Mouse (Mus musculus): ENCODE data around the gene Csnk1g1. TPM values are rescaled to one million over a fixed set of nuclear protein-coding genes. Genes with fewer than 3 reads are reported as not detected.

Csnk1g1 gene
- total RNA-seq, 1 experiment, result 23.5 TPM

DNA sequence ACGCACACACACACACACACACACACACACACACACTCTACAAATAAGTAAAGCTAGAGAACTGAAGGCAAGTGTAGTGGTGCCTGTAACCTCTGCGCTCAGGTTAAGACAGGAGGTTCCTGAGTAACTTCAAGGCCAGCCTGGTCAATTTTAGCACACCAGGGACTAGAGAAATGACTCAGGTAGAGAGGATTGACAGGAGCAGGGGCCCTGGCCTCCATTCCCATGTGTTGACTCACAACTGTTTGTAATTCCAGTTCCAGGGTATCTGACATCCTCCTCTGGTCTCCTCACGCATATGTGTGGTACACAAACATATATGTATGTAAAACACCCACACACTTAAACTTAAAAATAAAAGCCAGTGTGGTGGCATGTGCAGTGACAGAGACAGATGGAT, 154.7 kb downstream of the Csnk1g1 start:
- in situ Hi-C loops (cut with MboI; ENCODE audit: low sequenced_read_pairs in 2 of 2, unreplicated experiment in 2 of 2), result no loop called here
- no peak for DNase-seq (ENCODE audit: low read depth, low spot score)
- Histone ChIP-seq H3K9ac (ENCODE audit: insufficient read depth, low read depth, low read length, poor library complexity, severe bottlenecking) (no peak overlapping the region), H3K4me1 (ENCODE audit: control insufficient read depth in 2 of 2, insufficient read depth in 2 of 2, low read length in 2 of 2, poor library complexity in 1 of 2) (peaks cover 0 to 3% of the 10 kb centered on the region in 2 experiments; a peak in 2 of 4 replicates), H3K27ac (ENCODE audit: insufficient read depth, low read depth, low read length, poor library complexity, severe bottlenecking) (no peak overlapping the region), H3K36me3 (ENCODE audit: control insufficient read depth, insufficient read depth, low read length, poor library complexity, severe bottlenecking) (peaks cover 40% of the 10 kb centered on the region), H3K4me3 (ENCODE audit: insufficient read depth in 1 of 2, low read depth in 1 of 2, low read length in 2 of 2, poor library complexity in 1 of 2, severe bottlenecking in 1 of 2) (no peak overlapping the region), H3K9me3 (ENCODE audit: control insufficient read depth, insufficient read depth, low read depth, low read length) (no peaks in the 10 kb centered on the region)
- TF ChIP-seq ZC3H11A (IDR thresholded peaks at IDR 0.05; ENCODE audit: borderline replicate concordance, low read depth, low read length) (no peak), ZNF384 (IDR thresholded peaks at IDR 0.05; ENCODE audit: low read depth, low read length) (no peak), HCFC1 (IDR thresholded peaks at IDR 0.05; ENCODE audit: borderline replicate concordance, insufficient read depth, low read length) (no peak), CHD2 (IDR thresholded peaks at IDR 0.05; ENCODE audit: low read depth, low read length) (no peak), MAFK (IDR thresholded peaks at IDR 0.05; ENCODE audit: insufficient read depth, low read depth, low read length) (no peak)

GRCm38 (mm10) chr9:66064316-66064715, 155.6 kb downstream of the Csnk1g1 start:
- no peak for DNase-seq (ENCODE audit: low read depth, low spot score)
- Histone ChIP-seq H3K27ac (ENCODE audit: insufficient read depth, low read depth, low read length, poor library complexity, severe bottlenecking) (peak overlapping the region; percentile 29; the same call in 1 of the 2 replicates), H3K36me3 (ENCODE audit: control insufficient read depth, insufficient read depth, low read length, poor library complexity, severe bottlenecking) (peaks cover 40% of the 10 kb centered on the region), H3K4me1 (ENCODE audit: control insufficient read depth in 2 of 2, insufficient read depth in 2 of 2, low read length in 2 of 2, poor library complexity in 1 of 2) (peaks cover 0 to 6% of the 10 kb centered on the region in 2 experiments; a peak in 2 of 4 replicates), H3K9ac (ENCODE audit: insufficient read depth, low read depth, low read length, poor library complexity, severe bottlenecking) (no peak overlapping the region), H3K4me3 (ENCODE audit: insufficient read depth in 1 of 2, low read depth in 1 of 2, low read length in 2 of 2, poor library complexity in 1 of 2, severe bottlenecking in 1 of 2) (no peak overlapping the region), H3K9me3 (ENCODE audit: control insufficient read depth, insufficient read depth, low read depth, low read length) (no peaks in the 10 kb centered on the region)
- TF ChIP-seq MAFK (IDR thresholded peaks at IDR 0.05; ENCODE audit: insufficient read depth, low read depth, low read length) (no peak), ZC3H11A (IDR thresholded peaks at IDR 0.05; ENCODE audit: borderline replicate concordance, low read depth, low read length) (no peak)
- in situ Hi-C loops (cut with MboI; ENCODE audit: low sequenced_read_pairs in 2 of 2, unreplicated experiment in 2 of 2), result no loop called here

DNA sequence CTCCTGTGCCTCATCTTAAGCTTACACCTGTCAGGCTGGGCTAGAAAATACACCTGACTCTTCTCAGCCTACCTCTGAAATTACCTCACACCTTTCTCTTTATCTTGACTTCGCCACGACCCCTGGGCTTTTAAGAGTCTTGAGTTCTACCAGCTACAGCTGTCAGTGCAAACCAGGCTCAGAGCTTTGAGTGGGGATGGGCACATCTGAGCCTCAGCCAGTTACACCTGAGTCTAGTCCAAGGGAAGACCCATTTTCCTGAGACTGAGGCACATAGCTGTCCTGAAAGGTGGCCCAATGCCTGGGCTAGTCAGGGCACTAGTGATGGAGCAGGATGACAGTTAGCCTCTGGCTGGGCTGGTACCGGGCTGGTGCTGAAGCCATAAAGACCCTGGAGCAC, 158.1 kb downstream of the Csnk1g1 start:
- peaks cover 36% of the 10 kb centered on the region for H3K36me3 ChIP-seq (ENCODE audit: control insufficient read depth, insufficient read depth, low read length, poor library complexity, severe bottlenecking)
- no peak for DNase-seq (ENCODE audit: low read depth, low spot score)
- H3K9me3 ChIP-seq (ENCODE audit: control insufficient read depth, insufficient read depth, low read depth, low read length), result no peaks in the 10 kb centered on the region
- TF ChIP-seq ZC3H11A (IDR thresholded peaks at IDR 0.05; ENCODE audit: borderline replicate concordance, low read depth, low read length) (no peak), HCFC1 (IDR thresholded peaks at IDR 0.05; ENCODE audit: borderline replicate concordance, insufficient read depth, low read length) (no peak), MAFK (IDR thresholded peaks at IDR 0.05; ENCODE audit: insufficient read depth, low read depth, low read length) (no peak)
- in situ Hi-C loops (cut with MboI; ENCODE audit: low sequenced_read_pairs in 2 of 2, unreplicated experiment in 2 of 2), result no loop called here
- no peak overlapping the region for H3K9ac ChIP-seq (ENCODE audit: insufficient read depth, low read depth, low read length, poor library complexity, severe bottlenecking)
- H3K4me3 ChIP-seq (ENCODE audit: insufficient read depth in 1 of 2, low read depth in 1 of 2, low read length in 2 of 2, poor library complexity in 1 of 2, severe bottlenecking in 1 of 2), result no peak overlapping the region
- H3K4me1 ChIP-seq (ENCODE audit: control insufficient read depth in 2 of 2, insufficient read depth in 2 of 2, low read length in 2 of 2, poor library complexity in 1 of 2), result peaks cover 2 to 6% of the 10 kb centered on the region in 2 experiments; a peak in 1 of 4 replicates
- H3K27ac ChIP-seq (ENCODE audit: insufficient read depth, low read depth, low read length, poor library complexity, severe bottlenecking), result no peak overlapping the region

DNA sequence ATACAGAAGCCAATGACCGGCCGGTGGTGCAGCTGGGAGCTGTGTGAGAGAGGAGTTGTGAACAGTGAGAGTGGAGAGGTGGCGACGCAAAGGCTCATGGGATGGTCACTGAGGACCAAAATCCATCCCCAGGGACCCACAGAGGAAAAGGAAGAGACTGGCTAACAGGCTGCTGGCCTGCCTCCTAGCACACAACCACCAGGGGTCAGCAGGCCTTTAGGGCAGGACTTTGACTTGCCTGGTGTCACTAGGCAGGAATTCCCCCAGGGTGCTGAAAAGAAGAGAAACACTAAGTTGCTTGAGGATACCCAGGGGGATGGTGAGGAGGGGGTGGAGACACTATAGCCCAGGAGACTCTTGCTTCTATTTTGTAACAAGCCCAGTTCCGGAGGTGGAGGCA, 158.8 kb downstream of the Csnk1g1 start:
- Histone ChIP-seq H3K27ac (ENCODE audit: insufficient read depth, low read depth, low read length, poor library complexity, severe bottlenecking) (no peak overlapping the region), H3K9me3 (ENCODE audit: control insufficient read depth, insufficient read depth, low read depth, low read length) (no peaks in the 10 kb centered on the region), H3K9ac (ENCODE audit: insufficient read depth, low read depth, low read length, poor library complexity, severe bottlenecking) (no peak overlapping the region), H3K36me3 (ENCODE audit: control insufficient read depth, insufficient read depth, low read length, poor library complexity, severe bottlenecking) (peaks cover 34% of the 10 kb centered on the region), H3K4me3 (ENCODE audit: insufficient read depth in 1 of 2, low read depth in 1 of 2, low read length in 2 of 2, poor library complexity in 1 of 2, severe bottlenecking in 1 of 2) (no peak overlapping the region), H3K4me1 (ENCODE audit: control insufficient read depth in 2 of 2, insufficient read depth in 2 of 2, low read length in 2 of 2, poor library complexity in 1 of 2) (peaks cover 2 to 6% of the 10 kb centered on the region in 2 experiments; a peak in 1 of 4 replicates)
- peak; percentile 31 for DNase-seq (ENCODE audit: low read depth, low spot score)
- in situ Hi-C loops (cut with MboI; ENCODE audit: low sequenced_read_pairs in 2 of 2, unreplicated experiment in 2 of 2), result no loop called here
- TF ChIP-seq MAFK (IDR thresholded peaks at IDR 0.05; ENCODE audit: insufficient read depth, low read depth, low read length) (no peak), CHD2 (IDR thresholded peaks at IDR 0.05; ENCODE audit: low read depth, low read length) (no peak), HCFC1 (IDR thresholded peaks at IDR 0.05; ENCODE audit: borderline replicate concordance, insufficient read depth, low read length) (no peak)

- Histone ChIP-seq H3K9ac (ENCODE audit: insufficient read depth, low read depth, low read length, poor library complexity, severe bottlenecking) (no peak overlapping the region), H3K27ac (ENCODE audit: insufficient read depth, low read depth, low read length, poor library complexity, severe bottlenecking) (no peak overlapping the region), H3K4me1 (ENCODE audit: control insufficient read depth in 2 of 2, insufficient read depth in 2 of 2, low read length in 2 of 2, poor library complexity in 1 of 2) (peaks cover 2 to 6% of the 10 kb centered on the region in 2 experiments; a peak in 1 of 4 replicates), H3K9me3 (ENCODE audit: control insufficient read depth, insufficient read depth, low read depth, low read length) (no peaks in the 10 kb centered on the region), H3K36me3 (ENCODE audit: control insufficient read depth, insufficient read depth, low read length, poor library complexity, severe bottlenecking) (peaks cover 29% of the 10 kb centered on the region), H3K4me3 (ENCODE audit: insufficient read depth in 1 of 2, low read depth in 1 of 2, low read length in 2 of 2, poor library complexity in 1 of 2, severe bottlenecking in 1 of 2) (no peak overlapping the region)
- in situ Hi-C loops (cut with MboI; ENCODE audit: low sequenced_read_pairs in 2 of 2, unreplicated experiment in 2 of 2), result no loop called here
- no peak for TF ChIP-seq ZC3H11A (IDR thresholded peaks at IDR 0.05; ENCODE audit: borderline replicate concordance, low read depth, low read length)
- no peak for TF ChIP-seq CHD2 (IDR thresholded peaks at IDR 0.05; ENCODE audit: low read depth, low read length)
- TF ChIP-seq HCFC1 (IDR thresholded peaks at IDR 0.05; ENCODE audit: borderline replicate concordance, insufficient read depth, low read length), result no peak
- TF ChIP-seq MAFK (IDR thresholded peaks at IDR 0.05; ENCODE audit: insufficient read depth, low read depth, low read length), result no peak
- TF ChIP-seq ZNF384 (IDR thresholded peaks at IDR 0.05; ENCODE audit: low read depth, low read length), result no peak
- no peak for DNase-seq (ENCODE audit: low read depth, low spot score)
These were observed 159.3 kb downstream of the Csnk1g1 start for GRCm38 (mm10) chr9:66068056-66068455.
